Mouse (Mus musculus) gastrocnemius, postnatal 4 days (tissue): Measurements from ENCODE around the gene Cpn1. TPM values are rescaled to one million over a fixed set of nuclear protein-coding genes. Genes with fewer than 3 reads are reported as not detected.

Experiments used
- DNase-seq, 2 experiments: peaks; one replicate each; pipeline ENCODE4 v3.0.0; 2021 to 2022; ENCODE audit warnings: low spot score in 2 of 2, mixed read lengths in 2 of 2
- total RNA-seq, 2 experiments: library from RNA; stranded (reverse); gene quantifications; 2 replicates each; pipeline ENCODE4 v1.2.3; 2021

Cpn1 gene
- total RNA-seq, 2 experiments from 2014 or later = 0.39 TPM; not detected in 1

- DNase-seq = peak; percentile 86 to 91
Observed at GRCm38 (mm10) chr19:43939769-43940689, 46.3 kb downstream of the Cpn1 start, which contains the start of gene Dnmbp. Gene Dnmbp (minus strand): TSS chr19:43940191.

DNA sequence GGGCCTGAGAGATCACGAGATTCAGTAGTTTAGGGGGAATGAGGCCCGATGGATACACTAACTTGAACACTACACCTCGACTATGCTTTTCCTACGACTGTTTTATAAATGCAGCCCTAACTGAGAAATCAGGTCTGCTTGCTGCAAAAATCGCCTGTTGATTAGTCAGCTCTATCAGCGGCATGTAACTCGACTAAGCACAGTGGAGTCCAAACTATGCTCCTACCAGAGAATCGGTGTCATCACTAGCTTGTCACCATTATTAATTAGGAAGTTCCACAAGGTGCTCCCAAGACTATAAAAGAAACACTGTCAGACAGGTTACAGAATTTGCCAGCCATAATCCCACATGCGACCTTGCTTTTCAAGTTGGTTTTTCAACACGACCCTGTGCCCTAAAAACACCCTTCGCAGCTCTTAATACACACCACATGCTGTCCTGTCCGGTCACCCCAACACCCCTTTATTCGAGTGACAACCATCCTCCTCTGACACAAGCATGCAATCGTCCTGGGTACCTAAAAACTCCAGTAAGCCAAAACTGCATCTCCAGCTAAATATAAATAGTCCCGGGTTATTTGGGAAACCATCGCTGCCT, 47.1 kb downstream of the Cpn1 start:
- no peak for DNase-seq

DNA sequence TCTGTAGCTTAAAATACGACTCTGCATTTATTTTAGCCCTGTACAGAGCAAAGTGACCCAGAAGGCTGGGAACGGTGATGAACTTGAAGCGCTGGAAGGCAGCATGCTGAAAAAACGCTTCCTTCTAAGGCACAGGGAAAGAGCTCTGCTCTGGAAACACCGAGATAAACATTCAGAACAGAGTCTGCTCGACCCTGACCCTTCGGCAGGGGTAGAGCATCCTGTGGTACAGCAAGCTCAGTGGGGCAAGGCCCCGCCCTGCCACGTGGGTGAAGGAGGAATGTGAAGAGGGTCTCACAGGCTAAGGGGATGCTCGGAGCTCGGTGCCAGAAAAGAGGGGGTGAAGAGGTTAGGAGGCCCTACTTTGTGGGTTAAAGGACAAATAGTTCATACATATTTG, 48.0 kb downstream of the Cpn1 start:
- no peak for DNase-seq

GRCm38 (mm10) chr19:43930926-43931325, 55.4 kb downstream of the Cpn1 start:
- DNase-seq = no peak

DNA sequence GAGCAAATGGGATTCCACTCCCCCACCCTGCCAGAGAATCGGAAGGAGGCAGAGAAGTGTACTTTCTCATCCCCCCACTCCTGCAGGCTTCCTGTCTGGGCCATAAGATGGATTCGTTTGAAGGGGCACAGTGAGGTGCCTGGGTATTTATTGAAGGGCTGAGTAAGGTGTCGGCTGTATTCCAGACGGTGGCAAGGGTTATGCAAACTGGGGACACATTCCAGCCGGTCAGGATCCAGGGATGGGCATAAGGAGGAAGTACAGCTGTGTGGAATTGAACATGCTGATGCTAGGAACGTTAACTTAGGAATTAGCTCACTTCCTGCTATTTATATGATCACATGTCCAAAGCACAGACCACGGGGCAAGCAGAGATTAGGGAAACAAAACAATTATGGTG, 56.0 kb downstream of the Cpn1 start:
- DNase-seq = no peak

DNA sequence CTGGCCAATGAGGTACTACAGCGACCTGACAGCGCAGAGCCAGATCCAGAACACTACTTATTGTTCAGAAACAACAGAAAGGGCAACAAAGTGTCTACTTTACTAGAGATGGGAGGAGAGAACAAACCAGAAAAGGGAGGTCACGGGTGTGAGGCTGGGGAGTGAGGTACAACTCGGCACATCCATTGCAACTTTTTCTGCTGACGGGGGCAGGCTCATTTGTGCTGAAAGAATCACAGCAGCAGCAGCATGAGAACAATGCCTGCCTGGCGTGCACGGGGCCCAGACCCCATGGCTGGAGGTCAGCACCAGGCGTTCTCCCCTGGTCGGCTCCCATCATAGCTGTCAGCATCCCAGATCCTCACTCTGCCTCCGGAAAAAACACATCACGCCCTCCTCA, 56.5 kb downstream of the Cpn1 start:
- DNase-seq = no peak

DNA sequence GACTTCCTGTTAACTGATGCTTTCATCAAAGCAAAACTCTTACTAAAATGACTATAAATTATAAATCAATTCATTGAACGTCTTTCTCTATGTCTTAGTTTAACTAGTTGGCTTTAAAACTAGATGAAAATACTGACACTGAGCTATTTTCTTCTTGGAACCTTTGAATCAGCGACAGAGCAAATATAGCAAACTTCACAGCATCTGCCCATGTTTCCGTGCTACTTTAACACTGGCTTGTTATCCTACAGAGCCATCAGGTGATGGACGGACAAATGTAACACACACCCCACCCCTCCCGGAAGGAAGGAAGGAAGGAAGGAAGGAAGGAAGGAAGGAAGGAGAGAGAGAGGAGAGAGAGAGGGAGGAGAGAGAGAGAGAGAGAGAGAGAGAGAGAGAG, 58.4 kb downstream of the Cpn1 start:
- DNase-seq = no peak

GRCm38 (mm10) chr19:43927057-43927456, 59.3 kb downstream of the Cpn1 start:
- DNase-seq = no peak

DNA sequence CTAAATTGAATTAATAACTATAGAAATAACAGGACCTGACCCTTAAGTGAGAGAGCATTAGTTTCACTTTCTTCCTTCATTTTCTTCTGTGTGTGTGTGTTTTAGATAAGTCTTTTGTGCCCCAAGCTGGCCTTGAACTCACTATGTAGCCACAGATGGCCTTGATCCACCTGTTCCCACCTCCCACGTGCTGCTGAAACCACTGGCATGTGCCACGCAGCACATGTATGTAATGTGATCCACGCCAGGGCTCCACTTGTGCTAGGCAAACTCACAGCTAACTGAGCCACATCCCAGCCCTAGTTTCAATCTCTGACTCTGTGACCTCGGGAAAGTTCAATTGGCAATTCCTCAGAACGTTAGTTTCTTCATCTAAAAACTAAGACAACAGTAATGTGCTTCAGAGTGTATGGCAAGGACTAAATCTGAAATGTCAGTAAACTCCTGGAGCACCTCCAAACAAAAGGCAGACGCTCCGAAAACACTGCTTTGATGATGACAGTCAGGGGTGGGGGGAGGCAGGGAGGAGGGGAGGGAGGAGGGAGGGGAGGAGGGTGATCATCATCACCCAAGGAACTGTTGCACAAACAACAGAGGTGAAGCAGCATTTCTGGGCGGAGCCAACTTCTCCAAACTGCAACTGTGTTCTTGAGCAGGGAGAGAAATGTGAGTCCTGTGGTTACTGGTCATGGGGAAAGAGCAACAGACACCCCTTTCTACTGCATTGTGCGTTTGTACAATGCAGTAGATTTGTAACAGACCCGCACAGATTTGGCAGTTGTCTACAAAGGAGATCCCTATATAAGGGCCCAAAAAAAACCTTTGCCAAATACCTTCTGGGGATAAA, 60.0 kb downstream of the Cpn1 start:
- DNase-seq = no peak

DNA sequence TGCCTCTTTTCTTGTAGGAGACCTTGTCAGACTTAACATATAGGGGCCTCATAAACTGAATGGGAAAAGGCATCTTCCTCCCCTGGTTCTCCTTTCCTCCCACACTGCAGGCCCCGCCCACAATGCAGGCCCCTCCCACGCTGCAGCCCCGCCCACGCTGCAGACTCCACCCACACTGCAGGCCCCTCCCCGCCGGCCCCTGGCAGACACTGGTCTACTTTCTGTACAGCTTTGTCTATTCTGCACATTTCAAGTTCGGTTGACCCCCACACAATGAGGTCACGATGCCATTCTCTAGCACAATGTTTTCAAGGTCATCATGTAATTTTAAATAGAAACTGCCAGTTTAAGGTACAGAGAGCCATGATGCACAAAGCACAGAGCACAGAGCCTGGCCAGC, 62.0 kb downstream of the Cpn1 start:
- no peak for DNase-seq

GRCm38 (mm10) chr19:43922963-43923362, 63.4 kb downstream of the Cpn1 start:
- no peak for DNase-seq

DNA sequence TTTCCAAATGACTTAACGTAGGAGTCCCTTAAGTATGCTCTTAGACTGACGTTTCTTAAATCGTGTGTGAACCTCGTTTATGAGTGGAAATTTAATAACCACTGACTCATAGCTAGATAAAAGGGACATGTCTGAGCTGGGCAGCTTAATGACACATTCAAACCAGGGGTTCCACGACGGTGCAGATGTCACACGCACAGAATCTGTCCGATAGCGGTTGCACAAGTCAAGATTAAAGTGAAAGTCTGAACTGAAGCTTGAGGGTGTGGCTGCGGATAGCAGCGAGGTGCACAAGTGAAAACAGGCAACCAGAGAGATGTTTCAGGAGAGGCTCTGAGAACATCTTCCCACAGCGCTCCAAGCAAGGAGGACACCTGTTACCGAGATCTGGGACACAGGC, 64.9 kb downstream of the Cpn1 start:
- no peak for DNase-seq

DNA sequence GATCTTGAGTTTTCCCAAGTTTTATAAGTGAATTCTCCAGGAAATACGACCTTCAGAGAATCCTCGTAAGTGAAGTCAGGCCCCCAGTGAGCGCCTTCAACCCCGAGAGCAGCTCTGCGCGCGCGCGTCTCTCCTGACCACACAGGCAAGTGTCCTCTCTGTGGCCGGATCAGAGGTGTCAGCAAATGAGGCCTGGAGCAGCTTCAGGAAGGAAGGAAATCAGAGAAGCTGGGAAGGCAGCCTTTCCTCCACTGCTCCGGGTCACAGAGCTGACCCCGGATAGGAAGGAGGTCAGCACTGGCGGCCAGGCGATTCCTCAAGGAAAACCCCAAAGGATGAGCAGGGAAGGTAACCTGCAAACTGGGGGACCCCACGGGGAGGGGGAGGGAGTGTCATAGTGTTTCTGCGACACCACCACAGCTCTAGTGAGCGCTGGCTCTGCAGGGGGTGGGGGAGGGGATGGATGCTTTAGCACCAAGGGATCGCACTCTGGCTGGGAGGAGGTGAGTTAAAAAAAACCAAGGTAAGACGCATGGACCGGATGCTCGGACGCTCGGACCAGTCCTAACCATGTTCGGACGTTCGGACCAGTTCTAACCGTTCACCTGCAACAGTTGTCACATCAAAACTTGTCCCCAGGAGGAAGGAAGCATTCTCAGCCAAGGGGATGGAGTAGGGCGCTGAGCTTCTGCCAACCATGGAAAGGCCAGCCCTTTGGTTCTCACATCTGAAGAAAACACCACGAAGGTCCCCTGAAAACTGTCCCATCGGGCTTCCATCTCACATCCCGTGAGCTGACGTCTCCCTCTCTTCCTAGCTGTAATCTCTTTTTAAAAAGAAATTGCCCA, 65.7 kb downstream of the Cpn1 start:
- no peak for DNase-seq

GRCm38 (mm10) chr19:43919841-43920240, 66.5 kb downstream of the Cpn1 start:
- DNase-seq = no peak

GRCm38 (mm10) chr19:43918834-43919233, 67.5 kb downstream of the Cpn1 start:
- no peak for DNase-seq

GRCm38 (mm10) chr19:43917763-43918162, 68.6 kb downstream of the Cpn1 start:
- DNase-seq = no peak

- no peak for DNase-seq
Observed at GRCm38 (mm10) chr19:43917406-43917691, 69.0 kb downstream of the Cpn1 start.

DNA sequence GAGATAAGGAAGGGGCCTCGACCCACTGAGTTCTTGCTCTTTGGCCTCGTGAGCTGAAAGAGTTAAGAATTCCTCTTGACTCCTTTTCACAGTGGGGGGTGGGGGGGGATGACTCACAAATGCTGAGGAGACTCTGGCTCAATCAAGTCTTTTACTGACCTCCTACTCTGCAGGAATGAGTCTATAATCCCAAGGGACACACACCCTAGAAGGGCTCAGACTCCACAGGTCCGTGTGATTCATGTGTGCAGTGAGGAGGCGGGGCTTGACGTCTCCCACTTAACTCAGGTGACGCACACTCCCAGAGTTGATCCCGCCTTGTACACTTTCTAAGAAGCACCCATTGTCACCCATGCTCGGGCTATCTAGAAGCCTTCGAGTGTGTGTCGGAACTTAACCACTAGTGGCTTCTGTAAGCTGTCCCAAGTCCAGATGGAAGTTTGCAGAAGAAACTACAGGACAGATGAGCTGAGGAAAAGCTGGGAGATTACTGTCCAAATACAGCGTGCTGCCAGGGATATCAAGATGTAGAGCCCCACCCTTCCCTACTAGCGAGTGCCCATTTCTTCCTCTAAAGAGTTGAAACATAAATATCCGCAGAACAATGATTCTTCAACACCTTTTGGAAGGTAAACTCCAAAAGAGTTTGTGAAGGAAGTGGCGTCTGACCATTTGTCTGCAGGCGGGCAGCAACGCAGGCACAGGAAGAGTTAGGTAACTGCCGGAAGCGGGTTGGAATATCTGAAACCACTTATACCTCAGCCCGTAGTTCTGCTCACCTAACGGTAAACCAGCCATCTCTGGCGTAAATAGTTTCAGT, 69.6 kb downstream of the Cpn1 start:
- no peak for DNase-seq

GRCm38 (mm10) chr19:43915431-43915830, 70.9 kb downstream of the Cpn1 start:
- no peak for DNase-seq

DNA sequence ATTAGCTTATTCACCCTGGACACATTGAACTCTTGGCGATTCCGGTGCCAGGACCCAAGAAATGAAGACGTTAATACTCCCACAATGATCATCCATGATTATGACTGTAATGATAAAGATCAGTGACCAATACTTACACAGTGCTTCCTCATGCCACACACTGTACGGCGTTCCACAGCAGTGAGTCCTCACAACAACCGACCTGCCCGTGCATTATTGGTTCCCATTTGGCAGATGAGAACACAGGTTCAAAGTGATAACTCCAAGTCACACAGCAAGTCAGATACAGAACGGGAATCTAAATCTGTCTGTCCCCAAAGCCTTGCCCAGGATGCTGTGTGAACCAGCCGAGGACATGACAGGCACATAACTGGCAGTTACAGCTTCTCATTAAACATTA, 71.4 kb downstream of the Cpn1 start:
- no peak for DNase-seq
